Mouse (Mus musculus): ENCODE results near the gene Arhgef39. TPM values are rescaled to one million over a fixed set of nuclear protein-coding genes. Genes with fewer than 3 reads are reported as not detected.

The Arhgef39 gene
- total and polyA plus RNA-seq, 3 experiments = 16.4 to 71.2 (median 29.0) TPM

GRCm38 (mm10) chr4:43512653-43513052 lies 13.2 kb upstream of the Arhgef39 start:
- Histone ChIP-seq H3K4me3 (ENCODE audit: low read depth, low read length) (no peak overlapping the region), H3K4me1 (ENCODE audit: insufficient read depth, low read depth, low read length) (peaks cover 5% of the 10 kb centered on the region; the same call in 1 of the 2 replicates), H3K36me3 (replicated peaks) (no peaks in the 10 kb centered on the region), H3K9me3 (replicated peaks) (no peaks in the 10 kb centered on the region), H3K27me3 (ENCODE audit: insufficient read depth, low read length) (peaks cover 61% of the 10 kb centered on the region)
- DNase-seq (ENCODE audit: low spot score) (no peak), ATAC-seq (ENCODE audit: extremely low read depth, insufficient number of reproducible peaks, low FRiP score, poor library complexity, severe bottlenecking) (no peak)
- TF ChIP-seq CTCF (IDR thresholded peaks at IDR 0.05; ENCODE audit: low read depth, low read length) (no peak), GATA2 (IDR thresholded peaks at IDR 0.05; ENCODE audit: borderline replicate concordance, low read depth, low read length) (no peak), GATA1 (IDR thresholded peaks at IDR 0.05; ENCODE audit: borderline replicate concordance, low read length) (no peak), POLR2AphosphoS5 (IDR thresholded peaks at IDR 0.05; ENCODE audit: insufficient replicate concordance, low read depth, low read length) (no peak), TAL1 (conservative IDR thresholded peaks at IDR 0.05; ENCODE audit: low read depth, low read length) (no peak)

- H3K4me1 ChIP-seq (ENCODE audit: insufficient read depth, low read depth, low read length) = peaks cover 5% of the 10 kb centered on the region
- TF ChIP-seq GATA1 (IDR thresholded peaks at IDR 0.05; ENCODE audit: borderline replicate concordance, low read length) (no peak), CTCF (IDR thresholded peaks at IDR 0.05; ENCODE audit: low read depth, low read length) (no peak), POLR2AphosphoS5 (IDR thresholded peaks at IDR 0.05; ENCODE audit: insufficient replicate concordance, low read depth, low read length) (no peak), TAL1 (conservative IDR thresholded peaks at IDR 0.05; ENCODE audit: low read depth, low read length) (no peak), GATA2 (IDR thresholded peaks at IDR 0.05; ENCODE audit: borderline replicate concordance, low read depth, low read length) (no peak)
- ATAC-seq (ENCODE audit: extremely low read depth, insufficient number of reproducible peaks, low FRiP score, poor library complexity, severe bottlenecking) (no peak), DNase-seq (ENCODE audit: low spot score) (no peak)
- H3K36me3 ChIP-seq (replicated peaks) = no peaks in the 10 kb centered on the region
- peaks cover 62% of the 10 kb centered on the region for H3K27me3 ChIP-seq (ENCODE audit: insufficient read depth, low read length)
- H3K9me3 ChIP-seq (replicated peaks) = no peaks in the 10 kb centered on the region
- no peak overlapping the region for H3K4me3 ChIP-seq (ENCODE audit: low read depth, low read length)
These were observed 12.4 kb upstream of the Arhgef39 start for GRCm38 (mm10) chr4:43511675-43512454.

GRCm38 (mm10) chr4:43509109-43509508 lies 9.6 kb upstream of the Arhgef39 start:
- DNase-seq (ENCODE audit: low spot score) (no peak), ATAC-seq (ENCODE audit: extremely low read depth, insufficient number of reproducible peaks, low FRiP score, poor library complexity, severe bottlenecking) (no peak)
- H3K4me3 ChIP-seq (ENCODE audit: low read depth, low read length) = no peak overlapping the region
- H3K9me3 ChIP-seq (replicated peaks) = no peaks in the 10 kb centered on the region
- TF ChIP-seq POLR2AphosphoS5 (IDR thresholded peaks at IDR 0.05; ENCODE audit: insufficient replicate concordance, low read depth, low read length) (no peak), GATA2 (IDR thresholded peaks at IDR 0.05; ENCODE audit: borderline replicate concordance, low read depth, low read length) (no peak), TAL1 (conservative IDR thresholded peaks at IDR 0.05; ENCODE audit: low read depth, low read length) (no peak), GATA1 (IDR thresholded peaks at IDR 0.05; ENCODE audit: borderline replicate concordance, low read length) (no peak), CTCF (IDR thresholded peaks at IDR 0.05; ENCODE audit: low read depth, low read length) (no peak)
- H3K36me3 ChIP-seq (replicated peaks) = no peaks in the 10 kb centered on the region
- peaks cover 5% of the 10 kb centered on the region for H3K4me1 ChIP-seq (ENCODE audit: insufficient read depth, low read depth, low read length)
- H3K27me3 ChIP-seq (ENCODE audit: insufficient read depth, low read length) = peaks cover 55% of the 10 kb centered on the region

GRCm38 (mm10) chr4:43508666-43508997 lies 9.1 kb upstream of the Arhgef39 start:
- H3K4me3 ChIP-seq (ENCODE audit: low read depth, low read length) = no peak overlapping the region
- no peak for DNase-seq (ENCODE audit: low spot score)
- TF ChIP-seq GATA2 (IDR thresholded peaks at IDR 0.05; ENCODE audit: borderline replicate concordance, low read depth, low read length) = no peak
- TF ChIP-seq POLR2AphosphoS5 (IDR thresholded peaks at IDR 0.05; ENCODE audit: insufficient replicate concordance, low read depth, low read length) = no peak
- TF ChIP-seq CTCF (IDR thresholded peaks at IDR 0.05; ENCODE audit: low read depth, low read length) = no peak
- no peak for TF ChIP-seq TAL1 (conservative IDR thresholded peaks at IDR 0.05; ENCODE audit: low read depth, low read length)
- TF ChIP-seq GATA1 (IDR thresholded peaks at IDR 0.05; ENCODE audit: borderline replicate concordance, low read length) = no peak
- no peaks in the 10 kb centered on the region for H3K9me3 ChIP-seq (replicated peaks)
- H3K27me3 ChIP-seq (ENCODE audit: insufficient read depth, low read length) = peaks cover 52% of the 10 kb centered on the region
- no peaks in the 10 kb centered on the region for H3K36me3 ChIP-seq (replicated peaks)
- peaks cover 9% of the 10 kb centered on the region for H3K4me1 ChIP-seq (ENCODE audit: insufficient read depth, low read depth, low read length)
- ATAC-seq (ENCODE audit: extremely low read depth, insufficient number of reproducible peaks, low FRiP score, poor library complexity, severe bottlenecking) = no peak

GRCm38 (mm10) chr4:43507938-43508665 lies 8.6 kb upstream of the Arhgef39 start:
- Histone ChIP-seq H3K36me3 (replicated peaks) (no peaks in the 10 kb centered on the region), H3K4me1 (ENCODE audit: insufficient read depth, low read depth, low read length) (peaks cover 9% of the 10 kb centered on the region), H3K27me3 (ENCODE audit: insufficient read depth, low read length) (peaks cover 52% of the 10 kb centered on the region), H3K9me3 (replicated peaks) (no peaks in the 10 kb centered on the region), H3K4me3 (ENCODE audit: low read depth, low read length) (no peak overlapping the region)
- TF ChIP-seq GATA2 (IDR thresholded peaks at IDR 0.05; ENCODE audit: borderline replicate concordance, low read depth, low read length) (no peak), CTCF (IDR thresholded peaks at IDR 0.05; ENCODE audit: low read depth, low read length) (no peak), GATA1 (IDR thresholded peaks at IDR 0.05; ENCODE audit: borderline replicate concordance, low read length) (no peak), TAL1 (conservative IDR thresholded peaks at IDR 0.05; ENCODE audit: low read depth, low read length) (no peak), POLR2AphosphoS5 (IDR thresholded peaks at IDR 0.05; ENCODE audit: insufficient replicate concordance, low read depth, low read length) (no peak)
- DNase-seq (ENCODE audit: low spot score) (no peak), ATAC-seq (ENCODE audit: extremely low read depth, insufficient number of reproducible peaks, low FRiP score, poor library complexity, severe bottlenecking) (no peak)

GRCm38 (mm10) chr4:43506536-43507185 lies 7.2 kb upstream of the Arhgef39 start, which contains the start of gene Car9:
Gene Car9, plus strand, starts transcription at chr4:43506966.
- Histone ChIP-seq H3K4me3 (ENCODE audit: low read depth, low read length) (no peak within 1 kb of the TSS), H3K9me3 (replicated peaks) (no peaks in the 10 kb centered on the region), H3K36me3 (replicated peaks) (no peaks in the 10 kb centered on the region), H3K4me1 (ENCODE audit: insufficient read depth, low read depth, low read length) (peaks cover 15% of the 10 kb centered on the region), H3K27me3 (ENCODE audit: insufficient read depth, low read length) (peaks cover 46% of the 10 kb centered on the region)
- TF ChIP-seq TAL1 (conservative IDR thresholded peaks at IDR 0.05; ENCODE audit: low read depth, low read length) = no peak
- TF ChIP-seq GATA2 (IDR thresholded peaks at IDR 0.05; ENCODE audit: borderline replicate concordance, low read depth, low read length) = no peak
- no peak for TF ChIP-seq GATA1 (IDR thresholded peaks at IDR 0.05; ENCODE audit: borderline replicate concordance, low read length)
- TF ChIP-seq POLR2AphosphoS5 (IDR thresholded peaks at IDR 0.05; ENCODE audit: insufficient replicate concordance, low read depth, low read length) = no peak
- TF ChIP-seq CTCF (IDR thresholded peaks at IDR 0.05; ENCODE audit: low read depth, low read length) = no peak
- ATAC-seq (ENCODE audit: extremely low read depth, insufficient number of reproducible peaks, low FRiP score, poor library complexity, severe bottlenecking) (no peak), DNase-seq (ENCODE audit: low spot score) (no peak)

All from G1E (cell line).